Mouse (Mus musculus): ENCODE data around the gene Grm4. TPM values are rescaled to one million over a fixed set of nuclear protein-coding genes. Genes with fewer than 3 reads are reported as not detected.

Gene Grm4
- total and polyA plus RNA-seq, 3 experiments, result 0.13 to 0.47 (median 0.16) TPM

GRCm38 (mm10) chr17:27448749-27449148 lies 72.5 kb downstream of the Grm4 start:
- no peak for DNase-seq
- no peak for TF ChIP-seq EP300 (IDR thresholded peaks at IDR 0.05; ENCODE audit: insufficient read depth, low read depth, low read length)
- TF ChIP-seq CTCF (IDR thresholded peaks at IDR 0.05), result no peak
- no peak for TF ChIP-seq POLR2A (IDR thresholded peaks at IDR 0.05; ENCODE audit: insufficient read depth, low read depth, low read length)
- intact Hi-C loops (cut with DNase I), result no loop called here
- Histone ChIP-seq H3K36me3 (ENCODE audit: control insufficient read depth, insufficient read depth, low read length) (no peaks in the 10 kb centered on the region), H3K27me3 (ENCODE audit: control insufficient read depth, insufficient read depth, low read length) (no peaks in the 10 kb centered on the region), H3K27ac (no peak overlapping the region), H3K9ac (ENCODE audit: low read depth, low read length) (no peak overlapping the region), H3K79me2 (replicated peaks; ENCODE audit: control insufficient read depth, insufficient read depth, low read length) (no peaks in the 10 kb centered on the region), H3K4me1 (ENCODE audit: control insufficient read depth, insufficient read depth, low read length) (no peaks in the 10 kb centered on the region), H3K4me3 (no peak overlapping the region)
- 55% methylated on average over 6 of the region's 6 CpGs for WGBS

DNA sequence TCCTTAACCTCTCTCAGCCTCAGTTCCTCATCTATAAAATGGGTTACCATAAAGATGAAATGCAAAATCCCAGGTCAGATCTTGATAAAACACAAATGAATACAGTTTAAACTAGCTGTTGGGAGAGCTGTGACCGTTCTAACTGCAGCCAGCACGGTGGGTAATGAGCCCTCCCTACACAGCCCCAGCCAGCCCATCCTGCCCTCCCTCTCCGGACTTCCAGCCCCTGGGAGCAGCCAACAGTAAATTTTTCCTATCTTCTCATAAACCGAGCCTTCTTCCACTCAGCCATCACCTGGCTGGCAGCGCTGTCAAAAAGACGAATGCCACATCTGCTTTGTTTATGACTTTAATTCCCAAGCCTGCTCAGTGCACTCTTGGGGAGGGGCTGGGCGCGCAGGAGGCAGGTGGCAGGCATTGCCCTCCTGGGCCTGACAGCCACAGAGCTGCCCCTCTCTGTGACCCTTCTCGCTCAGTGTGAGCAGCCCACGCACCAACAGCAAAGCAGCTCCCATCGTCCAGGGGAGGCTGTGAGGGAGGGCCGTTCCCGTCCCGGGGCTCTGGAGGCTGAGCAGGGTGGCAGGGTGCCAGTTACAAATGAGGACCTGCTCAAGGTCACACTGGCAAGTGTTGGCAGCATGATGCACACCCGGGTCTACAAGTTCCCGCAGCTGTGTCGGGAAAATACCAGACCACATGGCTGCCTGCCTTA lies 75.7 kb downstream of the Grm4 start:
- DNase-seq, result peak; percentile 51 to 59
- intact Hi-C loops (cut with DNase I), result no loop called here
- no peaks in the 10 kb centered on the region for H3K79me2 ChIP-seq (replicated peaks; ENCODE audit: control insufficient read depth, insufficient read depth, low read length)
- H3K9ac ChIP-seq (ENCODE audit: low read depth, low read length), result no peak overlapping the region
- no peaks in the 10 kb centered on the region for H3K36me3 ChIP-seq (ENCODE audit: control insufficient read depth, insufficient read depth, low read length)
- TF ChIP-seq EP300 (IDR thresholded peaks at IDR 0.05; ENCODE audit: insufficient read depth, low read depth, low read length) (no peak), POLR2A (IDR thresholded peaks at IDR 0.05; ENCODE audit: insufficient read depth, low read depth, low read length) (no peak), CTCF (IDR thresholded peaks at IDR 0.05) (no peak)
- 39% methylated on average over 17 of the region's 17 CpGs for WGBS
- H3K27me3 ChIP-seq (ENCODE audit: control insufficient read depth, insufficient read depth, low read length), result no peaks in the 10 kb centered on the region
- H3K4me3 ChIP-seq, result no peak overlapping the region
- no peaks in the 10 kb centered on the region for H3K4me1 ChIP-seq (ENCODE audit: control insufficient read depth, insufficient read depth, low read length)
- no peak overlapping the region for H3K27ac ChIP-seq

- no peaks in the 10 kb centered on the region for H3K4me1 ChIP-seq (ENCODE audit: control insufficient read depth, insufficient read depth, low read length)
- no peak overlapping the region for H3K4me3 ChIP-seq
- TF ChIP-seq EP300 (IDR thresholded peaks at IDR 0.05; ENCODE audit: insufficient read depth, low read depth, low read length) (no peak), CTCF (IDR thresholded peaks at IDR 0.05) (no peak), POLR2A (IDR thresholded peaks at IDR 0.05; ENCODE audit: insufficient read depth, low read depth, low read length) (no peak)
- H3K79me2 ChIP-seq (replicated peaks; ENCODE audit: control insufficient read depth, insufficient read depth, low read length), result no peaks in the 10 kb centered on the region
- H3K9ac ChIP-seq (ENCODE audit: low read depth, low read length), result no peak overlapping the region
- H3K27ac ChIP-seq, result no peak overlapping the region
- intact Hi-C loops (cut with DNase I), result no loop called here
- H3K36me3 ChIP-seq (ENCODE audit: control insufficient read depth, insufficient read depth, low read length), result no peaks in the 10 kb centered on the region
- H3K27me3 ChIP-seq (ENCODE audit: control insufficient read depth, insufficient read depth, low read length), result no peaks in the 10 kb centered on the region
- DNase-seq, result no peak
- WGBS, result 64% methylated on average over 13 of the region's 13 CpGs
Measured at GRCm38 (mm10) chr17:27442538-27443113, 78.6 kb downstream of the Grm4 start.

DNA sequence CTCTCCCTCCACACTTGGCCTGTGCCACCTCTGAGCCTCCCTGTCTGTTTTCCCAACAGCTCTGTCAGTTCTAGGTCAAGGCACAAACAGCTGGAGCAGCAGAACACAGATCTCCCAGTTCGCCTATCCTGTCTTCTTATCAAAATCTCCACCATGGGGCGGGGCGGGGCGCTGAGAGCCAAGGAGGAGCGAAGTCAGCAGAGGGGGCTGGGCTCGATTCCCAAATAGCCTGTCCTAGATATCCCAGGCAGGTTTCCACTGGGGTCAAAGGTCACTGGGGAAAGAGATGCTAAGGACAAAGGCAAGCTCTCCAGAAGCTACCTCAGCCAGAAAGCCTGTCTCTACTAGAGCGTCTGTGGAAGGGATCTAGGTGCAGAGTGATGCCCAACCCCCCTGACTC lies 79.4 kb downstream of the Grm4 start:
- no peak overlapping the region for H3K27ac ChIP-seq
- no peak overlapping the region for H3K4me3 ChIP-seq
- H3K27me3 ChIP-seq (ENCODE audit: control insufficient read depth, insufficient read depth, low read length), result no peaks in the 10 kb centered on the region
- WGBS, result 41% methylated on average over 7 of the region's 7 CpGs
- intact Hi-C loops (cut with DNase I), result no loop called here
- no peaks in the 10 kb centered on the region for H3K36me3 ChIP-seq (ENCODE audit: control insufficient read depth, insufficient read depth, low read length)
- TF ChIP-seq POLR2A (IDR thresholded peaks at IDR 0.05; ENCODE audit: insufficient read depth, low read depth, low read length), result no peak
- TF ChIP-seq CTCF (IDR thresholded peaks at IDR 0.05), result no peak
- TF ChIP-seq EP300 (IDR thresholded peaks at IDR 0.05; ENCODE audit: insufficient read depth, low read depth, low read length), result no peak
- no peaks in the 10 kb centered on the region for H3K4me1 ChIP-seq (ENCODE audit: control insufficient read depth, insufficient read depth, low read length)
- H3K79me2 ChIP-seq (replicated peaks; ENCODE audit: control insufficient read depth, insufficient read depth, low read length), result no peaks in the 10 kb centered on the region
- no peak overlapping the region for H3K9ac ChIP-seq (ENCODE audit: low read depth, low read length)
- no peak for DNase-seq

GRCm38 (mm10) chr17:27435799-27436198 lies 85.4 kb downstream of the Grm4 start:
- no peak overlapping the region for H3K27ac ChIP-seq
- intact Hi-C loops (cut with DNase I), result no loop called here
- H3K27me3 ChIP-seq (ENCODE audit: control insufficient read depth, insufficient read depth, low read length), result no peaks in the 10 kb centered on the region
- 36% methylated on average over 13 of the region's 13 CpGs for WGBS
- TF ChIP-seq EP300 (IDR thresholded peaks at IDR 0.05; ENCODE audit: insufficient read depth, low read depth, low read length) (no peak), CTCF (IDR thresholded peaks at IDR 0.05) (no peak), POLR2A (IDR thresholded peaks at IDR 0.05; ENCODE audit: insufficient read depth, low read depth, low read length) (no peak)
- no peaks in the 10 kb centered on the region for H3K36me3 ChIP-seq (ENCODE audit: control insufficient read depth, insufficient read depth, low read length)
- DNase-seq, result no peak
- no peaks in the 10 kb centered on the region for H3K79me2 ChIP-seq (replicated peaks; ENCODE audit: control insufficient read depth, insufficient read depth, low read length)
- no peak overlapping the region for H3K9ac ChIP-seq (ENCODE audit: low read depth, low read length)
- no peak overlapping the region for H3K4me3 ChIP-seq
- no peaks in the 10 kb centered on the region for H3K4me1 ChIP-seq (ENCODE audit: control insufficient read depth, insufficient read depth, low read length)

GRCm38 (mm10) chr17:27435225-27435624 lies 86.0 kb downstream of the Grm4 start:
- H3K79me2 ChIP-seq (replicated peaks; ENCODE audit: control insufficient read depth, insufficient read depth, low read length), result no peaks in the 10 kb centered on the region
- DNase-seq, result no peak
- no peak overlapping the region for H3K27ac ChIP-seq
- intact Hi-C loops (cut with DNase I), result no loop called here
- no peak overlapping the region for H3K9ac ChIP-seq (ENCODE audit: low read depth, low read length)
- TF ChIP-seq CTCF (IDR thresholded peaks at IDR 0.05) (no peak), POLR2A (IDR thresholded peaks at IDR 0.05; ENCODE audit: insufficient read depth, low read depth, low read length) (no peak), EP300 (IDR thresholded peaks at IDR 0.05; ENCODE audit: insufficient read depth, low read depth, low read length) (no peak)
- H3K4me3 ChIP-seq, result no peak overlapping the region
- no peaks in the 10 kb centered on the region for H3K4me1 ChIP-seq (ENCODE audit: control insufficient read depth, insufficient read depth, low read length)
- 93% methylated on average over 15 of the region's 15 CpGs for WGBS
- H3K27me3 ChIP-seq (ENCODE audit: control insufficient read depth, insufficient read depth, low read length), result no peaks in the 10 kb centered on the region
- H3K36me3 ChIP-seq (ENCODE audit: control insufficient read depth, insufficient read depth, low read length), result no peaks in the 10 kb centered on the region

Measured in heart, adult 2 months (tissue).